Mouse (Mus musculus): Measurements from ENCODE around the gene Myo15b. TPM values are rescaled to one million over a fixed set of nuclear protein-coding genes. Genes with fewer than 3 reads are reported as not detected.

The Myo15b gene
- polyA plus RNA-seq, 1 experiment from 2014 or later: 1.7 TPM

GRCm38 (mm10) chr11:115829036-115829435 lies 29.2 kb upstream of the Myo15b start:
- Histone ChIP-seq H3K4me3 (ENCODE audit: low read length) (no peak overlapping the region), H3K9ac (ENCODE audit: low read length) (no peak overlapping the region), H3K9me3 (replicated peaks; ENCODE audit: control insufficient read depth, low read length) (no peaks in the 10 kb centered on the region), H3K36me3 (ENCODE audit: control insufficient read depth, insufficient read depth) (no peaks in the 10 kb centered on the region), H3K4me1 (ENCODE audit: control insufficient read depth, insufficient read depth, low read length) (peaks cover 55% of the 10 kb centered on the region), H3K27ac (ENCODE audit: low read length) (0 out of 2 replicates have a peak overlapping the region, but pooled peaks have one; percentile 14), H3K27me3 (ENCODE audit: control insufficient read depth, insufficient read depth, low read length) (no peaks in the 10 kb centered on the region), H3K4me2 (ENCODE audit: low read depth, low read length) (no peak overlapping the region)
- ATAC-seq (replicated peaks; ENCODE audit: extremely low read depth, insufficient read depth, low FRiP score): no peak
- 50% methylated on average over 4 of the region's 4 CpGs for WGBS

DNA sequence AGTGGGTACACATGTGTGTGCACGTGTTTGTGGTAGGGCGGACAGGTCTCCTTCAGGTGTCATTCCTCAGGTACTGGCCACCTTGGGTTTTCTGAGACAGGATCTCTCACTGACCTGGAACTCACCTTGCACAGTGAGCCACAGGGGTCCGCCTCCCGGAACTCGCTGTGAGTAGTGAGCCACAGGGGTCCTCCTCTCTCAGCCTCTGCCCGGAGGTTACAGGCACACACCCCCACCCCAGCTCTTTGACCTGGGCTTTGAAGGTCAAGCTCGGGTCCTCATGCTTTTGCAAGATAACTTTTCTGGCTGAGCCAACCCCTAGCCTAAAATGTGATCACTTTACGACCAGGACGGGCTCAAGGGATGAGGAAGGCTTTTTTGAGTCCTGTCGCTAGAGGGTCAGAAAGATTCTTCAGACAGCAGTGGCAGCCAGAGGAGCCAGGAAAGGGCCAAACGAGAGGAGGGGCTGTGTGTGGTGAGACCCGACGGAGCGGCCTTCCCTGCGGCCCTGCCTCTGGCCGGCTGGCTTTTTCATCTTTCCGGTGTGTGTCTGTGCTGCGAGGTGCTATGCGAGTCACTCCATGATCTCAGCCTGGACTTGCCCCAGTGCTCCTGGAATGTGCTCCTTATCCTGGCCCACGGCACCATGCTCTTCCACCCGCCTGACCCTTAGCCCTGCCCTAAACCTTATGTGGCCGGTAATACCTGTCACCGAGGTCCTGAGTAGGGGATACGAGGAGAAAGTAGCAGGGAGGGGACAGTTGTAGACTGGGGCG lies 27.5 kb upstream of the Myo15b start:
- WGBS: 31% methylated on average over 25 of the region's 25 CpGs
- H3K4me2 ChIP-seq (ENCODE audit: low read depth, low read length): peak overlapping the region; percentile 11; the same call in 1 of the 2 replicates
- no peaks in the 10 kb centered on the region for H3K36me3 ChIP-seq (ENCODE audit: control insufficient read depth, insufficient read depth)
- no peaks in the 10 kb centered on the region for H3K9me3 ChIP-seq (replicated peaks; ENCODE audit: control insufficient read depth, low read length)
- no peak overlapping the region for H3K27ac ChIP-seq (ENCODE audit: low read length)
- H3K4me3 ChIP-seq (ENCODE audit: low read length): no peak overlapping the region
- ATAC-seq (replicated peaks; ENCODE audit: extremely low read depth, insufficient read depth, low FRiP score): no peak
- H3K27me3 ChIP-seq (ENCODE audit: control insufficient read depth, insufficient read depth, low read length): no peaks in the 10 kb centered on the region
- peaks cover 51% of the 10 kb centered on the region for H3K4me1 ChIP-seq (ENCODE audit: control insufficient read depth, insufficient read depth, low read length)
- peak overlapping the region; percentile 45; the same call in 1 of the 2 replicates for H3K9ac ChIP-seq (ENCODE audit: low read length)

DNA sequence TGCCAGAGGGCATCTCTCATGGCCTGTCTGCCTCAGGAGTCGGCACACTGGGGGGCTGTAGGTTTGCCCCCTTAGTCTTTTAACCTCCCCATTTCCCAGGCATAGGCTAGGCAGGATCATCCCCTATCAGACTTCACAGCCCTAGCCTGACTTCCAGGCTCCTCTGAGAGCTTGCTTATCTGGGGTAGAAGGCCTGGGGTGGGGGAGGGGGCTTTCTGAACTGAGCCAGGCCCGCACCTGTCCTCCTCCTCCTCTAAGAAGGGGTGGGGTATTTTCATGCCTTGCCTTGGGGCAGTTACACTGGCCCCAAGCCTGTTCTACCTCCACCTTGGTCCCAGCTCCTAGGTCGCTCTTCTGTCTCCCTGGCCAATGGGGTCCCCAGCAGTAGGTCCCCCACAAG lies 26.7 kb upstream of the Myo15b start:
- Histone ChIP-seq H3K36me3 (ENCODE audit: control insufficient read depth, insufficient read depth) (no peaks in the 10 kb centered on the region), H3K9ac (ENCODE audit: low read length) (no peak overlapping the region), H3K27me3 (ENCODE audit: control insufficient read depth, insufficient read depth, low read length) (no peaks in the 10 kb centered on the region), H3K4me1 (ENCODE audit: control insufficient read depth, insufficient read depth, low read length) (peaks cover 51% of the 10 kb centered on the region), H3K4me2 (ENCODE audit: low read depth, low read length) (no peak overlapping the region), H3K4me3 (ENCODE audit: low read length) (no peak overlapping the region), H3K27ac (ENCODE audit: low read length) (no peak overlapping the region), H3K9me3 (replicated peaks; ENCODE audit: control insufficient read depth, low read length) (no peaks in the 10 kb centered on the region)
- 38% methylated on average over 3 of the region's 3 CpGs for WGBS
- no peak for ATAC-seq (replicated peaks; ENCODE audit: extremely low read depth, insufficient read depth, low FRiP score)

DNA sequence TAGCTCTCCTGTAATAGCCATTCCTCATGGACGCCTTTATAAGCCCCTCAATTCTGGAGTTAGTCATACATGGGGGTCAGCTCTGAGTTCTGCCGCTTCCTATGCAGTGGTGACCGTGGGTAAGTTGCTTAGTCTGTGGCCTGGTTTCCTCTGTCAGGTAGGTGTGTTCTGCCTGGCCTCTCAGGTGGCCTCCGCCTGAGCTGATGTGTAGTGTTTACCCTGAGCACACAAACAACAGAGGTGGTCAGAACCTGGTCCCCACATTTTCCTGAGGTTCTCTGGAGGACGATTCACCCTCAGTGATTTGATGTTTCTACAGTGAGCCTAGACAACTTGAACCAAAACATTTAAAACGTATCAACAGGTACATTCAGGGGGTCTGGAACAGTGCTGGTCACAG lies 26.1 kb upstream of the Myo15b start:
- Histone ChIP-seq H3K9me3 (replicated peaks; ENCODE audit: control insufficient read depth, low read length) (no peaks in the 10 kb centered on the region), H3K36me3 (ENCODE audit: control insufficient read depth, insufficient read depth) (no peaks in the 10 kb centered on the region), H3K27ac (ENCODE audit: low read length) (no peak overlapping the region; the same call in 1 of the 2 replicates), H3K4me2 (ENCODE audit: low read depth, low read length) (no peak overlapping the region), H3K4me3 (ENCODE audit: low read length) (no peak overlapping the region), H3K9ac (ENCODE audit: low read length) (no peak overlapping the region), H3K27me3 (ENCODE audit: control insufficient read depth, insufficient read depth, low read length) (no peaks in the 10 kb centered on the region), H3K4me1 (ENCODE audit: control insufficient read depth, insufficient read depth, low read length) (peaks cover 55% of the 10 kb centered on the region)
- no peak for ATAC-seq (replicated peaks; ENCODE audit: extremely low read depth, insufficient read depth, low FRiP score)
- WGBS: 63% methylated on average over 6 of the region's 6 CpGs

- Histone ChIP-seq H3K9me3 (replicated peaks; ENCODE audit: control insufficient read depth, low read length) (no peaks in the 10 kb centered on the region), H3K9ac (ENCODE audit: low read length) (peak overlapping the region; percentile 55; the same call in 1 of the 2 replicates), H3K4me2 (ENCODE audit: low read depth, low read length) (peak overlapping the region; percentile 49; the same call in 1 of the 2 replicates), H3K27ac (ENCODE audit: low read length) (peak overlapping the region; percentile 76), H3K36me3 (ENCODE audit: control insufficient read depth, insufficient read depth) (no peaks in the 10 kb centered on the region), H3K4me3 (ENCODE audit: low read length) (no peak overlapping the region), H3K4me1 (ENCODE audit: control insufficient read depth, insufficient read depth, low read length) (peaks cover 56% of the 10 kb centered on the region), H3K27me3 (ENCODE audit: control insufficient read depth, insufficient read depth, low read length) (no peaks in the 10 kb centered on the region)
- WGBS: 11% methylated on average over 8 of the region's 8 CpGs
- ATAC-seq (replicated peaks; ENCODE audit: extremely low read depth, insufficient read depth, low FRiP score): no peak
These were observed 25.7 kb upstream of the Myo15b start for GRCm38 (mm10) chr11:115832523-115832922.

DNA sequence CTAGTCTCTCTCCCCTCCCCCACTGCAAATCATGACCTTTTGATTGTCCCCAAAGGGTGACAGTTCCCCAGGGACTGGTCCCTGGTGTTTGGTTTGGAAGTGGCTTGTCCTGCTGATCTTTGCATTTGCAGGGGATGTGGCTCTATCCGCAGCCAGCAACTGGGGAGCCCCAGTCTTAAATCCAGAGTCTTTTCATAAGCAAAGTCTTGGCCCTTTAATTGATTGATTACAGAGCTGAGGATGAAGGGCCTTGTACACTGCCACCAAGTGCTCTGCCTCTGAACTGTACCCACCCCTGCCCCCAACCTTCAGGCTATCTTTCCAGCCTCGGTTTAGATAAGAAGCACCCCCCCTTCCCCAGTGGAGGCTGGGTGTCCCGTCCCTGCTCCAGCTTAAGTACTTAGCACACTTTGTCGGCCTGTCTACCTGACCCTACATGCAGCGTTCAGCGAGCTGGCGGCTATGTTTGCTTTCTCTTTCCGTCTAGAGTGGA lies 25.1 kb upstream of the Myo15b start:
- Histone ChIP-seq H3K4me2 (ENCODE audit: low read depth, low read length) (peak overlapping the region; percentile 49), H3K27me3 (ENCODE audit: control insufficient read depth, insufficient read depth, low read length) (no peaks in the 10 kb centered on the region), H3K9ac (ENCODE audit: low read length) (peak overlapping the region; percentile 55), H3K4me3 (ENCODE audit: low read length) (no peak overlapping the region), H3K36me3 (ENCODE audit: control insufficient read depth, insufficient read depth) (no peaks in the 10 kb centered on the region), H3K9me3 (replicated peaks; ENCODE audit: control insufficient read depth, low read length) (no peaks in the 10 kb centered on the region), H3K4me1 (ENCODE audit: control insufficient read depth, insufficient read depth, low read length) (peaks cover 59% of the 10 kb centered on the region), H3K27ac (ENCODE audit: low read length) (peak overlapping the region; percentile 76)
- WGBS: 10% methylated on average over 8 of the region's 8 CpGs
- peak; percentile 45 for ATAC-seq (replicated peaks; ENCODE audit: extremely low read depth, insufficient read depth, low FRiP score)

GRCm38 (mm10) chr11:115834033-115834432 lies 24.2 kb upstream of the Myo15b start:
- Histone ChIP-seq H3K36me3 (ENCODE audit: control insufficient read depth, insufficient read depth) (no peaks in the 10 kb centered on the region), H3K9ac (ENCODE audit: low read length) (0 out of 2 replicates have a peak overlapping the region, but pooled peaks have one; percentile 12), H3K9me3 (replicated peaks; ENCODE audit: control insufficient read depth, low read length) (no peaks in the 10 kb centered on the region), H3K4me3 (ENCODE audit: low read length) (no peak overlapping the region), H3K4me1 (ENCODE audit: control insufficient read depth, insufficient read depth, low read length) (peaks cover 61% of the 10 kb centered on the region), H3K27me3 (ENCODE audit: control insufficient read depth, insufficient read depth, low read length) (no peaks in the 10 kb centered on the region), H3K27ac (ENCODE audit: low read length) (peak overlapping the region; percentile 76), H3K4me2 (ENCODE audit: low read depth, low read length) (no peak overlapping the region)
- WGBS: 69% methylated on average over 6 of the region's 6 CpGs
- no peak for ATAC-seq (replicated peaks; ENCODE audit: extremely low read depth, insufficient read depth, low FRiP score)

- H3K9ac ChIP-seq (ENCODE audit: low read length): 0 out of 2 replicates have a peak overlapping the region, but pooled peaks have one; percentile 2
These were observed 21.4 kb upstream of the Myo15b start for GRCm38 (mm10) chr11:115836656-115837395.

More at GRCm38 (mm10) chr11:115836656-115837395, 21.4 kb upstream of the Myo15b start:
- Histone ChIP-seq H3K27ac (ENCODE audit: low read length) (peak overlapping the region; percentile 34), H3K36me3 (ENCODE audit: control insufficient read depth, insufficient read depth) (no peaks in the 10 kb centered on the region), H3K4me2 (ENCODE audit: low read depth, low read length) (no peak overlapping the region), H3K4me3 (ENCODE audit: low read length) (no peak overlapping the region), H3K4me1 (ENCODE audit: control insufficient read depth, insufficient read depth, low read length) (peaks cover 61% of the 10 kb centered on the region), H3K9me3 (replicated peaks; ENCODE audit: control insufficient read depth, low read length) (no peaks in the 10 kb centered on the region), H3K27me3 (ENCODE audit: control insufficient read depth, insufficient read depth, low read length) (no peaks in the 10 kb centered on the region)
- 38% methylated on average over 11 of the region's 11 CpGs for WGBS
- no peak for ATAC-seq (replicated peaks; ENCODE audit: extremely low read depth, insufficient read depth, low FRiP score)

Measured in heart, embryonic 16.5 days (tissue).